Mouse (Mus musculus) ES-E14 (cell line): Measurements from ENCODE around the gene Ube2n. TPM values are rescaled to one million over a fixed set of nuclear protein-coding genes. Genes with fewer than 3 reads are reported as not detected.
A peak's percentile ranks its signal among the peaks of the same experiment; 100 is the strongest.

Source experiments
- DNase-seq: peaks from one replicate; pipeline ENCODE4 v3.0.0-alpha.2; 2013; ENCODE audit warnings: low read depth, low spot score
- H3K27ac ChIP-seq: 2 replicates; pipeline ENCODE4 v1.5.1; 2012; ENCODE audit warnings: low read depth, mild to moderate bottlenecking, low read length, moderate library complexity, mixed read lengths; ENCODE audit not compliant: poor library complexity, insufficient read depth, severe bottlenecking
- H3K36me3 ChIP-seq: 2 replicates; pipeline ENCODE4 v1.6.1; 2012; ENCODE audit warnings: mild to moderate bottlenecking, low read length, moderate library complexity, mixed read lengths; ENCODE audit not compliant: control insufficient read depth, poor library complexity, insufficient read depth, severe bottlenecking
- H3K4me1 ChIP-seq, 2 experiments: fragments of 150-350 bp in 1 of 2; sonication (generic) in 1 of 2; 2 replicates each; pipeline ENCODE4 v1.6.1; 2012; ENCODE audit warnings: low read length in 2 of 2, mild to moderate bottlenecking in 1 of 2, mixed read lengths in 1 of 2; ENCODE audit not compliant: control insufficient read depth in 2 of 2, insufficient read depth in 2 of 2, poor library complexity in 1 of 2
- H3K4me3 ChIP-seq, 2 experiments: fragments of 150-350 bp in 1 of 2; sonication (generic) in 1 of 2; 2 replicates each; pipeline ENCODE4 v1.5.1; 2012; ENCODE audit warnings: low read length in 2 of 2, low read depth in 1 of 2, mild to moderate bottlenecking in 1 of 2, mixed read lengths in 1 of 2; ENCODE audit not compliant: insufficient read depth in 1 of 2, poor library complexity in 1 of 2, severe bottlenecking in 1 of 2
- H3K9ac ChIP-seq: 2 replicates; pipeline ENCODE4 v1.6.1; 2012; ENCODE audit warnings: low read depth, mild to moderate bottlenecking, low read length, mixed read lengths; ENCODE audit not compliant: poor library complexity, insufficient read depth, severe bottlenecking
- H3K9me3 ChIP-seq: fragments of 150-350 bp; sonication (generic); 2 replicates; pipeline ENCODE4 v1.6.1; 2012; ENCODE audit warnings: low read depth, mild to moderate bottlenecking, low read length; ENCODE audit not compliant: control insufficient read depth, insufficient read depth
- CHD2 ChIP-seq: IDR thresholded peaks from 2 replicates; pipeline ENCODE4 v1.6.1; 2014; ENCODE audit warnings: mild to moderate bottlenecking, low read depth, low read length, inconsistent platforms
- HCFC1 ChIP-seq: IDR thresholded peaks from 2 replicates; pipeline ENCODE4 v1.6.1; 2012; ENCODE audit warnings: low read length, inconsistent platforms, borderline replicate concordance; ENCODE audit not compliant: insufficient read depth
- MAFK ChIP-seq: IDR thresholded peaks from 2 replicates; pipeline ENCODE4 v1.6.1; 2014; ENCODE audit warnings: mild to moderate bottlenecking, low read depth, low read length, inconsistent platforms; ENCODE audit not compliant: insufficient read depth
- ZC3H11A ChIP-seq: IDR thresholded peaks from 2 replicates; pipeline ENCODE4 v1.6.1; 2012; ENCODE audit warnings: low read depth, mild to moderate bottlenecking, inconsistent platforms, low read length, borderline replicate concordance
- ZNF384 ChIP-seq: IDR thresholded peaks from 2 replicates; pipeline ENCODE4 v1.6.1; 2012; ENCODE audit warnings: low read depth, low read length, inconsistent platforms
- in situ Hi-C, 2 experiments: fragments of 600-800 bp; cut with MboI; formaldehyde crosslinking; loops; one replicate each; pipeline ENCODE4 v1.15.1; 2025; ENCODE audit warnings: low sequenced_read_pairs in 2 of 2, inconsistent platforms in 1 of 2; ENCODE audit not compliant: unreplicated experiment in 2 of 2
- total RNA-seq: library from RNA; depleted of rRNA; stranded (reverse); fragments of 300-350 nt; gene quantifications from 2 replicates; pipeline ENCODE4 v1.2.3, GENCODE M21; 2012

Ube2n gene
- total RNA-seq, 1 experiment = 102 TPM

GRCm38 (mm10) chr10:95567550-95567949, 52.6 kb downstream of the Ube2n start:
- no peaks in the 10 kb centered on the region for H3K9me3 ChIP-seq
- no peaks in the 10 kb centered on the region for H3K36me3 ChIP-seq
- no peak overlapping the region for H3K4me3 ChIP-seq
- H3K9ac ChIP-seq = no peak overlapping the region
- DNase-seq = no peak
- TF ChIP-seq ZC3H11A (no peak), HCFC1 (no peak), MAFK (no peak), ZNF384 (no peak), CHD2 (no peak)
- in situ Hi-C loops = loop anchor here in 1 of 2 experiments (25.0 kb wide), 1 partner anchor 320 kb away; no protein-coding TSS in a partner anchor
- no peak overlapping the region; the same call in 1 of the 2 replicates for H3K27ac ChIP-seq
- H3K4me1 ChIP-seq = peaks cover 9 to 15% of the 10 kb centered on the region in 2 experiments

GRCm38 (mm10) chr10:95568016-95568415, 53.1 kb downstream of the Ube2n start:
- no peaks in the 10 kb centered on the region for H3K36me3 ChIP-seq
- no peak for TF ChIP-seq ZNF384
- no peak for TF ChIP-seq CHD2
- TF ChIP-seq HCFC1 = no peak
- TF ChIP-seq ZC3H11A = no peak
- TF ChIP-seq MAFK = no peak
- no peak overlapping the region for H3K4me3 ChIP-seq
- H3K27ac ChIP-seq = no peak overlapping the region
- in situ Hi-C loops = loop anchor here in 1 of 2 experiments (25.0 kb wide), 1 partner anchor 319 kb away; no protein-coding TSS in a partner anchor
- no peak overlapping the region for H3K9ac ChIP-seq
- H3K4me1 ChIP-seq = peaks cover 9 to 15% of the 10 kb centered on the region in 2 experiments
- no peaks in the 10 kb centered on the region for H3K9me3 ChIP-seq
- no peak for DNase-seq

- H3K4me3 ChIP-seq = no peak overlapping the region
- no peaks in the 10 kb centered on the region for H3K9me3 ChIP-seq
- TF ChIP-seq CHD2 (no peak), ZNF384 (no peak)
- no peak for DNase-seq
- no peaks in the 10 kb centered on the region for H3K36me3 ChIP-seq
- no peak overlapping the region for H3K27ac ChIP-seq
- in situ Hi-C loops = loop anchor here in 1 of 2 experiments (25.0 kb wide), 1 partner anchor 318 kb away; no protein-coding TSS in a partner anchor
- H3K4me1 ChIP-seq = peaks cover 9 to 15% of the 10 kb centered on the region in 2 experiments
- H3K9ac ChIP-seq = no peak overlapping the region
These were observed 54.5 kb downstream of the Ube2n start for GRCm38 (mm10) chr10:95569441-95569840.

GRCm38 (mm10) chr10:95574994-95575393, 60.0 kb downstream of the Ube2n start:
- Histone ChIP-seq H3K9me3 (no peaks in the 10 kb centered on the region), H3K4me1 (peaks cover 2 to 3% of the 10 kb centered on the region in 2 experiments; a peak in 3 of 4 replicates), H3K27ac (no peak overlapping the region), H3K4me3 (no peak overlapping the region), H3K9ac (no peak overlapping the region), H3K36me3 (no peaks in the 10 kb centered on the region)
- in situ Hi-C loops = loop anchor here in 1 of 2 experiments (25.0 kb wide), 1 partner anchor 312 kb away; no protein-coding TSS in a partner anchor
- no peak for TF ChIP-seq ZNF384
- no peak for TF ChIP-seq CHD2
- no peak for TF ChIP-seq ZC3H11A
- no peak for TF ChIP-seq HCFC1
- no peak for TF ChIP-seq MAFK
- no peak for DNase-seq

- in situ Hi-C loops = no loop called here
- DNase-seq = no peak
- no peak overlapping the region for H3K27ac ChIP-seq
- H3K4me3 ChIP-seq = peak overlapping the region; percentile 17 to 19; a peak in 2 of 4 replicates
- H3K9me3 ChIP-seq = no peaks in the 10 kb centered on the region
- peaks cover 2 to 3% of the 10 kb centered on the region in 2 experiments; a peak in 3 of 4 replicates for H3K4me1 ChIP-seq
- TF ChIP-seq ZC3H11A = no peak
- TF ChIP-seq MAFK = no peak
- TF ChIP-seq CHD2 = no peak
- TF ChIP-seq HCFC1 = no peak
- TF ChIP-seq ZNF384 = no peak
- no peak overlapping the region; the same call in 1 of the 2 replicates for H3K9ac ChIP-seq
- no peaks in the 10 kb centered on the region for H3K36me3 ChIP-seq
These were observed 61.0 kb downstream of the Ube2n start for GRCm38 (mm10) chr10:95575839-95576380.
